Mouse (Mus musculus): Measurements from ENCODE around the gene Gm10277. TPM values are rescaled to one million over a fixed set of nuclear protein-coding genes. Genes with fewer than 3 reads are reported as not detected.

The Gm10277 gene
- not detected in 2 replicates for polyA plus RNA-seq (2012; ENCODE audit: low replicate concordance)

GRCm38 (mm10) chr11:77787707-77788106, at the start of gene Gm10277:
Gene Gm10277 (minus strand): TSS chr11:77787747.

GRCm38 (mm10) chr11:77762783-77763672, 24.5 kb downstream of the Gm10277 start, which contains the start of gene Myo18a:
Gene Myo18a (plus strand): TSS chr11:77763246.

Other genes with a start within 250 kb of the Gm10277 start
- 3.7 TPM in 2 replicates for gene Taok1, start 179.9 kb downstream of the Gm10277 start, polyA plus RNA-seq (2012; ENCODE audit: low replicate concordance)
- 25.9 and 37.8 TPM in 2 replicates for gene Nufip2, start 101.6 kb downstream of the Gm10277 start, polyA plus RNA-seq (2012; ENCODE audit: low replicate concordance)
- gene Cryba1, start 62.5 kb downstream of the Gm10277 start, polyA plus RNA-seq (2012; ENCODE audit: low replicate concordance), result not detected in 2 replicates
- gene Myo18a, start 24.5 kb downstream of the Gm10277 start, polyA plus RNA-seq (2012; ENCODE audit: low replicate concordance), result 34.4 and 63.7 TPM in 2 replicates
- not detected in 2 replicates for gene Pipox, start 106.3 kb upstream of the Gm10277 start, polyA plus RNA-seq (2012; ENCODE audit: low replicate concordance)
- not detected in 2 replicates for gene Sez6, start 143.1 kb upstream of the Gm10277 start, polyA plus RNA-seq (2012; ENCODE audit: low replicate concordance)
- 131 and 144 TPM in 2 replicates for gene Phf12, start 195.0 kb upstream of the Gm10277 start, polyA plus RNA-seq (2012; ENCODE audit: low replicate concordance)
- 5.7 and 15.0 TPM in 2 replicates for gene Dhrs13, start 244.5 kb upstream of the Gm10277 start, polyA plus RNA-seq (2012; ENCODE audit: low replicate concordance)